Mouse (Mus musculus) cerebellum, postnatal 36 days (tissue): ENCODE results near the gene Rbck1.
"Not testable (repeated sequence)": the region's sequence is repeated elsewhere in the genome, so short reads cannot be mapped to it uniquely, and the experiment has no call there.

Experiments used
- DNase-seq, 2 experiments: peaks; one replicate each; pipeline ENCODE4 v3.0.0; 2021 to 2022; ENCODE audit warnings: mixed read lengths in 2 of 2

Gene Rbck1

GRCm38 (mm10) chr2:152332101-152332825 is at the start of gene Rbck1:
Gene Rbck1 (minus strand): TSS chr2:152332653.
- peak; percentile 84 to 88 for DNase-seq

DNA sequence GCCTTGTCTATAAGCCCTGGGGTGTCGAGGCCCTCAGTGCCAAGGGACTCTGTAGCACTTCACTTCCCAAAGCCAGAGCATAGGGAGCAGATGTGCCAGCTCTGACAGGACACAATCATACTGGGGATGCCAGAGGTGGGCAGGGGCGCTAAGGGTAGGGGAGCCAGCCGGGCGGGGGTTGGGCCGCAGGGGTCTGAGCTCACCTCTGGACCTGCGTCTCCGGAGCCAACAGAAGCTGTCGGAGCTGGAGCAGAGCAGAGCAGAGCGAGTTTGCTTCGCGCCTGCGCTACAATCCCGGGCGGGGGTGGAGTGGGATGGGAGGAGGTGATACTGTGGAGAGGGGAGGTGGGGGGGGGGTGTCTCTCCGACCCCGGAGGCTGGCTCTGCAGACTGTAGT is 43.9 kb upstream of the Rbck1 start, which contains the start of gene Nrsn2:
Gene Nrsn2 (minus strand): TSS at position 294 of the 397 bp plus-strand sequence.
- no peak for DNase-seq

- peak; percentile 13 to 20 for DNase-seq
Measured at GRCm38 (mm10) chr2:152375652-152376344, 43.3 kb upstream of the Rbck1 start.

- DNase-seq: no peak
Measured at GRCm38 (mm10) chr2:152373547-152373946, 41.1 kb upstream of the Rbck1 start.

GRCm38 (mm10) chr2:152372661-152373060 is 40.2 kb upstream of the Rbck1 start:
- no peak for DNase-seq

- no peak for DNase-seq
Measured at GRCm38 (mm10) chr2:152372104-152372503, 39.7 kb upstream of the Rbck1 start.

- peak; percentile 46 to 54 for DNase-seq
Measured at GRCm38 (mm10) chr2:152368532-152369140, 36.2 kb upstream of the Rbck1 start.

- no peak for DNase-seq
Measured at GRCm38 (mm10) chr2:152367917-152368316, 35.5 kb upstream of the Rbck1 start.

- peak; percentile 63 to 69 for DNase-seq
Measured at GRCm38 (mm10) chr2:152363245-152364147, 31.0 kb upstream of the Rbck1 start.

DNA sequence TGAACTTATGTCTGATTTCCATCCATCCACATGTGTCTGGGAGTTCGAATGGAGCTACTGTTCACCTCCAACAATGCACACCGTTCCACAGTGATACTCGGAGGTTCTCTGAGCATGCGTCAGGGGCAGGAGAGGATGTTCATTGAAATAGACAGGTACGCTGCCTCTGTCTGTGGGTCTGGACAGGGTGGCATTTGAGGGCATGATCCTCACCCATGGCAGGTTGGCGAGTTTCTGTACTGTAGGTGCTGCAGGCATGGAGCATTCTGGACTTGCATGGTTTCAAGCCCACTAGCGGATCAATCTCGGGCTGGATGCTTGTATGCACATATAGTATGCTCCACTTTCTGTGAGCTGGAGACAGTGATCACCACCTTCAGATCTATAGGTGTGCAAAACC is 28.7 kb upstream of the Rbck1 start:
- DNase-seq: no peak

DNA sequence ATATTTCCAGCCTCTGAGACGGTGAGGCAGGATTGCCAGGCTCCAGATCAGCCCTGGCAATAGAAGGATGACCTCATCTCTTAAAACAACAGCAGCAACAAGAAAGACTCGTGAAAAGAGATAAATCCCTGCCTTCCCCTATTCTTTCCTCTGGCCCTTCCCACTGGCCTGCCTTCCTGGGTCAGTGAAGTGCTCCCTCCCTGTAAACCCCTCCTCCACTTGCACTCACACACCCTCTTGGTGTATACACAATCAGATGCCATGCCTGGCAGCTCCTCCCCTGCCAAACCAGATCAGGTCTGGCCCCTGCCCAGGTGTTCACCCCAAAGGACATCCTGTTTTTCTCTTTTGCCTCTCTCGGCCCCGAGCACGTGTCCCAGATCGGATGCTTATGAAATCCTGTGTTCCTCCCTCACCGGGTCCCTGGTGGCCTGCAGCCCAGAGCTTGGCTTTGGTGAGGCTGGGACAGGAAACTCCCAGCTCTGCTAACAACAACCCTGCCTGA is 27.9 kb upstream of the Rbck1 start:
- DNase-seq: no peak

- no peak for DNase-seq
Measured at GRCm38 (mm10) chr2:152359616-152360015, 27.2 kb upstream of the Rbck1 start.

GRCm38 (mm10) chr2:152358977-152359376 is 26.5 kb upstream of the Rbck1 start:
- DNase-seq: not testable (repeated sequence)

DNA sequence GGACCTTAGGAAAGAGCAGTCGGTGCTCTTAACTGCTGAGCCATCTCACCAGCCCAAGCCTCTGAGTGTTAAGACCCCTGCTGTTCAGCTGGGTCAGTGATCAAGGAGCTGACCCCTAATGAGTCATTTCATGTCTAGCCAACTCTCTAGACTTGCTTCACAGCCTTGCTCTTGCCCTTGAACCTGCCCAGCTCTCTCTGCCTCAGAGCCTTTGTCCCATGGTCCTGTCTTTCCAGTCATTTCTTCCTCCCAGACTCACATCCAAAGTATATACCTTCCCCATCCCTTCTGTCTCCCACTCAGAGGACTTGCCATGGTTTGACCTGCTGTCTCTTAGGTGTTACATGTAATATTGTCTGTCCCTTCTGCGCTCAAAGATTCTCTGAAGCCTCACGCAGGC is 24.8 kb upstream of the Rbck1 start:
- DNase-seq: no peak

DNA sequence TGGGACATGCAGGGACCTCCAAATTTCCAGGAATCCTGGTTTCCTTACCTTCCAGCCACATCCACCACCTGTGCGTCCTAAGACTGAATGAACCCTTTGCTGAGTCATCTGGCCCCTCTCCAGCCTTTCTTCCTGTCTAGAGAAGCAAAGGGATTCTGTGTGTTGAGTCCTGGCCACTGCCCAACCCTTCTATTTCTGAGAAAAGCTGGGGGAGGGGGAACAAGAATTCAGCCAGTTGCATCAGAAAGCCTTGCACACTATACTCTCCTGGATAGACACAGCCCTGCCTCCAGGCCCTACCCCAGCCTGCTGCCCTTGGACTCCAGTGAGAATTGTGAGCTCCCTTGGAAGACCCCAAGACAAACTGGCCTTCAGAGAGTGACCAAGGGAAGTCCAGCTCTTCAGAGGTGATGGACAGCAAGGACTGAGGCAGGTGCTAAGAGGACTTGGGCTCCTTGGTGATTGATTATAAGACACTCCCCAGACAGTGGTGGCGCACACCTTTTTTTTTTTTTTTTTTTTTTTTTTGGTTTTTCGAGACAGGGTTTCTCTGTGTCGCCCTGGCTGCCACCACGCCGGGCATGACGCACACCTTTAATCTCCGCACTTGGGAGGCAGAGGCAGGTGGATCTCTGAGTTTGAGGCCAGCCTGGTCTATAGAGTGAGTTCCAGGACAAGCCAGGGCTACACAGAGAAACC is 17.5 kb upstream of the Rbck1 start:
- no peak for DNase-seq

DNA sequence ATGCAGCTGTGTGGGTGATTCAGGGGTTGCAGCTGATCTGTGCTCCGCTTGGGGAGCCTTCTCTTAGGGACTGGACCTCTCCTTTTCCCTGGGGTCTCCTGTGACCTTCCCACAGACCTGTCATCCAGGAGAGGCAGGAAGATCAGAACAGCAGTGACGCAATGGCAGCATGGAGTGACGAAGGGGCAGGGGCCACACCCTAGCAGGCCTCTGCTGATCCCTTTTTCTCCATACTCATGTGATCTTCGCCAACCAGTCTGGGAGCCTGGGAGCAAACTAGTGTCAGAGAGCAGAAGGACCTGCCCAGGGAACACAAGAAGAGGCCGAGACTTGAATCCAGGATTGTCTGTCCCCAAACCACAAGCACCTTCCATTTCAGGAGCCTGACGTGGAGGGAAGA is 16.8 kb upstream of the Rbck1 start:
- no peak for DNase-seq

DNA sequence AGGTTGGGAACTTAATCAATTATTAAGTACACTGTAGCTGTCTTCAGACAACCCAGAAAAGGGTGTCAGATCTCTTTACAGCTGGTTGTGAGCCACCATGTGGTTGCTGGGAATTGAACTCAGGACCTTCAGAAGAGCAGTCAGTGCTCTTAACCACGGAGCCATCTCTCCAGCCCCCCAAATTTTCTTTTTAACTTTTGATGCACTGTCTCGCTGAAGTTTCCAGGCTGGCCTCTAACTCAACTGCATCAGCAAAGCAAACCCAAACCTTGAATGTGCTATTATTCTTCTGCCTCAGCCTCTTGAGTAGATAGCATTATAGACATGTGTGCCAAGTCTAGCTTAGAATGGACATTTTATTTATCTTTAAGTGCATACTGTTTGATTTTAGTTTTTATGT is 15.3 kb upstream of the Rbck1 start:
- DNase-seq: no peak

GRCm38 (mm10) chr2:152346776-152347465 is 14.5 kb upstream of the Rbck1 start:
- no peak for DNase-seq

DNA sequence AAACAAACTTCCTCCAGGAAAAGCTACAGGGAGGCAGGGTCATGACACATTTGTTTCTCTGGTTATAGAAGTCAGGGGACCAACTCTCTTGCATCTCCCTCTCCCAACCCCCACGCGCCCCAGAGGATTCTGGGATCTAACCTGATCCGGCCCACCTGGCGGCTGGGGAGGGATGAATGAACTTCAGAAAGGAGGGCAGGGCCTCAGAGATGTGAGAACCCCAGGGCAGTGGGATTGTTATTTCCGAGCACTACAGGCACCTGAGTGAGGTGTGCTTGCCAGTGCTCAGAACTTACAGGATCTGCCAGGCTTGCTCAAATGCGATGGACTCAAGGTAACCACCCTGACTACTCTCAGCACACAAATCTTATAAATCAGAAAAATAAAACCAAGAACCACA is 12.9 kb upstream of the Rbck1 start:
- DNase-seq: no peak

- no peak for DNase-seq
Measured at GRCm38 (mm10) chr2:152344909-152345308, 12.5 kb upstream of the Rbck1 start.

GRCm38 (mm10) chr2:152344361-152344760 is 11.9 kb upstream of the Rbck1 start:
- DNase-seq: no peak
